Mouse (Mus musculus) bone marrow, adult 2 months (tissue): ENCODE data around the gene H2-DMb1.

ENCODE experiments used
- CTCF ChIP-seq: fragments of 200-500 bp; IDR thresholded peaks from 2 replicates; pipeline ENCODE4 v1.5.1; 2011; ENCODE audit warnings: low read length, control low read depth; ENCODE audit not compliant: control insufficient read depth, insufficient read depth
- POLR2A ChIP-seq: fragments of 200-500 bp; IDR thresholded peaks from 2 replicates; pipeline ENCODE4 v1.6.1; 2011; ENCODE audit warnings: low read depth, mild to moderate bottlenecking, control low read depth, low read length, borderline replicate concordance; ENCODE audit not compliant: control insufficient read depth

GRCm38 (mm10) chr17:34196941-34197894 is 44.3 kb downstream of the H2-DMb1 start, which contains the start of gene Psmb8:
- TF ChIP-seq CTCF (no peak), POLR2A (peak; percentile 41; the same call in 1 of the 2 replicates)
